ENCODE assay signal across 1 mouse cellular context in the genomic region with DNA sequence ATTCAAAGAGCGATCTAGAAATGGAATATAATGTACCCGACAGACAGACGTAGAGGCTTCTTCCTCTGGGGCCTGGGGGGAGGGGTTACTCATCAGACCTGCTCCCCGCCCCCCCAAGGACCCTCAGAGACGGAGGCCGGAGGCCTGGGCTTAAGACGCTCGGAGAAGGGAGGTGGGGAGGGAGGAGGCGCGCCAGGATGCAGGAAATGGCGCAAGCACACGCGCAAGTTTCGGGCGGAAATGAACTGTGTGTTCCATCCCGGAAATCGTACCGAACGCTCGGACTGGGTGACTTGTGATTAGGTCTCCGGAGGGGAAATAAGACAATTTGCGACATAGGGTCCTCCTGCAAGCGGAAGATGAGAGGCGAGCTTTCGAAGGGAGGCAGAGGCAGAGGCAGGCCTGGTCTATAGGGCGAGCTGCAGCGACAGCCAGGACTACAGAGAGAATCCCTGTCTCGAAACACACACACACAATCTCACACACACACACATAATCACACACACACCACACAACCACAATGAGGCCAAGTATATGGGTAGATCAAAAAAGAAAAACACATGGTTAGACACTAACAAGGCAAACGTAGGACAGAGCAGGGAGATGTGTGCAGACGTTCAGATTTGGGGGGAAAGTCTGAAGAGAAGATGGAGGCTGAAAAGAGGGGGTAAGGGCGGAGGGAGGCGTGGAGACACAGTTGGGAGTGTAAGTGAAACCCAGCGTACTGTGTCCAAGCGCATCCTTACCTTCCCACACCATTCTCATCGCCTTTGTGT.
TF ChIP-seq lines count a peak whose summit lies in the region.

Gene Nfkbil1, minus strand, starts transcription at position 179 of the 776 bp plus-strand sequence.

TF ChIP-seq in CH12.LX, 34 proteins besides CTCF, POLR2A, EP300 and RAD21 (continued from another document):
- TF ChIP-seq ETS1 (conservative IDR thresholded peaks at IDR 0.05; ENCODE audit: low read depth, low read length) = peak; percentile 3
- TF ChIP-seq JUND (conservative IDR thresholded peaks at IDR 0.05; ENCODE audit: low read depth, low read length) = 0 out of 2 replicates have a peak, but pooled peaks have one; percentile 33
- peak; percentile 95 for TF ChIP-seq HCFC1 (IDR thresholded peaks at IDR 0.05; ENCODE audit: low read depth, low read length)
- peak; percentile 97 for TF ChIP-seq MAZ (IDR thresholded peaks at IDR 0.05; ENCODE audit: low read depth, low read length)
- TF ChIP-seq NRF1 (IDR thresholded peaks at IDR 0.05; ENCODE audit: low read depth, low read length) = peak; percentile 71
- peak; percentile 86 for TF ChIP-seq MYC (IDR thresholded peaks at IDR 0.05; ENCODE audit: low read depth, low read length)
- TF ChIP-seq ZC3H11A (IDR thresholded peaks at IDR 0.05; ENCODE audit: low read depth, low read length) = no peak
- TF ChIP-seq CHD1 (IDR thresholded peaks at IDR 0.05; ENCODE audit: low read depth, low read length) = peak; percentile 88; the same call in 1 of the 2 replicates
- TF ChIP-seq USF2 (conservative IDR thresholded peaks at IDR 0.05; ENCODE audit: low read depth, low read length) = no peak
- TF ChIP-seq PAX5 (IDR thresholded peaks at IDR 0.05; ENCODE audit: low read length) = no peak
- peak; percentile 17; the same call in 1 of the 2 replicates for TF ChIP-seq GABPA (IDR thresholded peaks at IDR 0.05; ENCODE audit: insufficient replicate concordance, low read depth, low read length)
- TF ChIP-seq NELFE (IDR thresholded peaks at IDR 0.05; ENCODE audit: low read depth, low read length) = peak; percentile 65; the same call in 1 of the 2 replicates
- TF ChIP-seq MAFK (IDR thresholded peaks at IDR 0.05; ENCODE audit: insufficient replicate concordance, low read length) = no peak
- peak; percentile 86; the same call in 1 of the 2 replicates for TF ChIP-seq UBTF (IDR thresholded peaks at IDR 0.05; ENCODE audit: low read depth, low read length)
- TF ChIP-seq ZNF384 (IDR thresholded peaks at IDR 0.05; ENCODE audit: low read depth, low read length) = no peak
- peak; percentile 96 for TF ChIP-seq SIN3A (IDR thresholded peaks at IDR 0.05; ENCODE audit: low read length)
- peak; percentile 59 for TF ChIP-seq BHLHE40 (IDR thresholded peaks at IDR 0.05; ENCODE audit: low read depth, low read length)
- TF ChIP-seq ZKSCAN1 (IDR thresholded peaks at IDR 0.05; ENCODE audit: borderline replicate concordance, low read depth, low read length) = no peak; the same call in 1 of the 2 replicates
- TF ChIP-seq POLR2AphosphoS2 (IDR thresholded peaks at IDR 0.05; ENCODE audit: low read depth, low read length) = peak; percentile 71; the same call in 1 of the 2 replicates
- peak; percentile 75 for TF ChIP-seq ZMIZ1 (IDR thresholded peaks at IDR 0.05; ENCODE audit: low read depth, low read length)
- TF ChIP-seq MEF2A (IDR thresholded peaks at IDR 0.05; ENCODE audit: borderline replicate concordance, low read depth, low read length) = peak; percentile 77; the same call in 1 of the 2 replicates
- TF ChIP-seq MXI1 (IDR thresholded peaks at IDR 0.05; ENCODE audit: low read depth, low read length) = peak; percentile 71; the same call in 1 of the 2 replicates
